Mouse (Mus musculus): ENCODE measurements at regions not wholly inside any gene's neighbourhood (a gene's known extent, or its start where the extent isn't known, plus 50 kb on each side); places are given as distances from the start of the nearest gene placed in this dataset.
A peak's percentile ranks its signal among the peaks of the same experiment; 100 is the strongest.

DNA sequence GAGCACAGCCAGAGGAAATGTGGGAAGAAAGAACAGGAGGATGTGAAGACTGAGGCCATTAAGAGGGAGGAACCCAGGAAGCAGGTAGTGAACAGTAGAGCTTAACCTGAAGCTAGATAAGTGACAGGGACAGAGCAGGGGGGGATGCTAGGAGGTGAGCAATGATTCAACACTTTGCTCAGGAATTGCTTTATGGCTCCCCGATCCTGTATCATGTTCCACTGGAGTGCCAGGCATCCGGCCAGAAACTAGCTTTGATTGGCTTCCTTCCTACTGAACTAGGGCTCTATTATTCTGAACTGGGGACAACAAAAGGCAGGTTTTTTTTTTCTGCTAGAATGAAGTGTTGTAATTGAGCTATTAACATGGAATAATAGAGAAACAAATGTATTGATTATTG is 493.1 kb upstream of the Fat3 start:
- no peak for DNase-seq (ENCODE audit: low read depth, low spot score)

DNA sequence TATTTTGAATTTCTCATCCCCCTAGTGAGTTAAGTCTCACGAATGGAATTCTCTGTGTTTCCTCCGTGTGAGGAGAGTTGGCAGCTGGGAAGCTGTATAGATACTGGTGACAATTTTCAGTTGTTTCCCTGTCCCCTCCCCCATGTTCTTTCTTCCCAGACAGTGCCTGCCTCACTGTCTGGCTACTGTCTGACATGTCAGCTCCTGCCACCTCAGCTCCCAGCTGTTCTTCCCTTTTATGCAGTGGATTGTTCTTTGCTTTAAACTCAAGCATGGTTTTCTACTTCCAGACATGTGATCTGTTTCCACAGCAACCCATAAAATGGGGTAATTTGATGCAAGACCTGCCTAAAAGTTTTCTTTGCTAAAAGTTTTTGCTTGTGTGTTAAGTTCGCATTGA is 487.0 kb upstream of the Fat3 start:
- no peak for DNase-seq (ENCODE audit: low read depth, low spot score)

DNA sequence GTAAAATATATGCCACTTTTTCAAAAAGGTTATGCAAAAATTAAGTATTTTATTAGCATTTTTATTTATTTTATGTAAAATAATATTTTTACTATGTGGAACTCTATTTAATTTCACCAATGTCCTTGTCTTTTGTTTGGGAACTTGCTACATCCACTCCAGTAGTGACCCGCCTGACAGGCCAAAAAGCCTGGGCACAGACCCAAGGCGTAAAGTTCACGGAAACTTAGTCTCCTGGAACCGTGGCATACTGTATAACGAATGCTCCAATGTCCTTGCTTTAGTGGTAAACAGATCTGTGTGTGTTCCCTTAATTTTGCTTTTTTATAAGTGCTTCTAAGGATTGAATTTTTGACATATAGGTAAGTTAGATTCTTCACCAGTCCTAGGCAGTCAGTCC is 476.2 kb upstream of the Fat3 start:
- no peak for DNase-seq (ENCODE audit: low read depth, low spot score)

DNA sequence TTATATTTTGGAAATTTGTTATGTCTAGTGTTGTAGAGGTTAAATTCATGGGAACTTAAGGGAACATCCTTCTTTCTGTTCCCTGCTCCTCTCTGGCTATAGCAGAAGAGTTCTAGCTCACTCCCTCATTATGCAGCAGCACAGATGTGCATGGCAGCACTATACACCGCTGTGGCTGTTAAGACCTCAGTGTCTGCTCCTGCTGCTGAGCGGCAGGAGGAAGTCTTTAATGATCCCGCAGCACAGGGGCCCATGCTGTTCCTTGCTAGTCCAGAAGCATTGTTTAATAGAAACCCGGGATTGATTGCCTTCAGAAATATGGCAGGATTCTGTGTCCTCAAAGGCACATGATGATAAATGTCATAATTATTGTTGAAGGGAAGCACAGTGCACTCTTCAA is 469.3 kb upstream of the Fat3 start:
- DNase-seq (ENCODE audit: low read depth, low spot score) = no peak

DNA sequence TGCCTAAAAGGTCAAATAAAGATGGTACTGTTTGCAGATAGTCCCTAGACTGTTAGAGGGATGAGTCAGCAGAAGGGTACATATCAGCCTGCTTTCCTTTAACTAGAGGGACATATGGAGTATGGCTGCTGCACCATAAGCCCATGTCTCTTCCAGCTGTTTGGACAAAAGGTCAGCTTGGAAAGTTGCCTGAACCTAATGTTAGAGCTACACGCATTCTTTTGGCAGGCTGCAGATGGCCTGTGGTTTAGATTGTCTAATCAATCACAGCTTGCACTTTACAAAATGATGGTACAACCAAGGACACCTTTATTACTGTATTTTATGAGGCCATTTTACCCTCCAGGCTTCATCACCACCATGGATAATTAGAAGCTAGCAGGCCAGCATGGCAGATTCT is 432.5 kb upstream of the Fat3 start:
- DNase-seq (ENCODE audit: low read depth, low spot score) = peak; percentile 1

DNA sequence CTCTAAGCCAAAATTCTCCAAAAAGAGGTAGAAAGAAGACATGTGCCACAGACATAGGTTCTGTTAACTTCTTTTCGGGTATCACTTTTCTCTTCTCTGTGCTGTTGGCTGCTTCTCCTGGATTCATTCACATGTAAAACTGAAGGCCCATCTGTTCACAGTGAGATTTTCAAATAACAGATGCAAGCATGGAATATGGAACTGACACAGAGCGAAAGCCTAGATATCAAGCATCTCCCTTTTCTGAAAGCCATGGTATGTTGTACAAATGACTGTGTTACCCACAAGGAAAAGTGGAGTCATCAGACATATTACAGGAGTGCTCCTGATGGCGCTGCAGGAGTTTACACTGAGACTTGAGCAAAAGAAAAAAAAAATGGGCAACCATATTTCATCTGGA is 430.5 kb upstream of the Fat3 start:
- DNase-seq (ENCODE audit: low read depth, low spot score) = no peak

DNA sequence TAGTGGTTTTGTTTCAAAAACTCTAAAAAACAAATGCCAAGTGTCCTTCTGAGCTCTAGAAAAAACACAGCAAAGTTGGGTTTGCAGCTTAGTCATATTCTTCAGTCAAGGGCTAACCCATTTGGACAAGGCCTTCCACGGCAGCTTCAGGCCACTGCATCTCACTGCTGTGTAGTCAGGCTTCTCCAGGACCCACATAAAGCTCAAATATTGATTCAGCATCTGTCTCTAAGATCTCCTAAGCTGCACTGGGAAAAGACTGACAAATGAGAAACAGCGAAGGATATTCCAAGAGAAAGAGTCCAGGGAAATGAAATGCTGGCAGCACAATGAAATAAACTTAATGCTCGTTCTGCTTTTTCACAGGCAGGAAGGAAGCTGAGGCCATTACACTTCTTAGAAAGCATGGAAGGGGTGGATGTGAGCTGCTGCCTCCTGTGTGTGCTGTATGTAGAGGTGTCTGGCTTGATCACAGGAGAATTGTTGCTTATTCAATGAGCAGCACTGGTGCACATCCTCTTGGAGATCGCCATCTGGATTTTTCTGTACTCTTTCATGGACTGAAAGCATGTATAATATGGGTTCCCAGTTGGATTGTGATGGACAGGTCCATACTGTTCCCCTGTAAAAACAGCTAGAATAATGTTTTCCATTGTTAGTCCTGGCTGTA is 425.4 kb upstream of the Fat3 start:
- no peak for DNase-seq (ENCODE audit: low read depth, low spot score)

DNA sequence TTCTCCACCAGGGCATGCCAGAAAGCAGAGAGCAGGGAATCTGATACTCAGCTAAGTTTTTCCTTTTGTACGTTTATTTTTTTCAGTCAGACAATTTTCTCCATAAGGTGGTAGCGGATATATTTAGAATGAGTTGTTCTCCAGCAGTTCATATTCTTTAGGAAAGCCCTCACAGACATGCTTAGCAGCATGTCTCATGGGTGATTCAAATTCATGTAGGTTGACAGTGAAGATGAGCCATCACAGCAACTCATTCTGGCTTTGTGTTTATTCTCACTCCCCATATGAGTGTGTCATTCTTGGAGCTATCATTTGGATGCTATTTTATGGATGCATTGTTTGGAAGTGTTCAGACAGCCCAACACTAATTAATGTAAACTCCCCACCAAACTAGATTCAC is 424.2 kb upstream of the Fat3 start:
- DNase-seq (ENCODE audit: low read depth, low spot score) = no peak

DNA sequence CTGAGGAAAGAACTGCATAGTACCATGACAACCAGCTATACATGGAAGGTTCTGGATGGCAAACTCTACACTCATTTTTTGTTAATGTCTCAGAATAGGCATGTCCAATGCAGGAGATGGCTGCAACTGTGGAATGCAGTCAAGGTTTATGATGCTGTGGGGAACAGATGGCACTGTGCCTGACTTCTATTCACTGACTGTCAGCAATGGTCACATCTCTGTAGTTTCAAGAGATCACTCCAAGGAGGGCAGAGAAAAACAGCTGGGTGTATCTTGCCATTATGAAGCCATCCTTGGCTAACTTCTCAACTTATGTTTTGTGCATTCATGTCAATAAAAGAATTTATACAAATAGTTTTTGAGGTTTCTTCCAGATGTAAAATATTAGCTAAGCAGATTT is 405.1 kb upstream of the Fat3 start:
- DNase-seq (ENCODE audit: low read depth, low spot score) = no peak

DNA sequence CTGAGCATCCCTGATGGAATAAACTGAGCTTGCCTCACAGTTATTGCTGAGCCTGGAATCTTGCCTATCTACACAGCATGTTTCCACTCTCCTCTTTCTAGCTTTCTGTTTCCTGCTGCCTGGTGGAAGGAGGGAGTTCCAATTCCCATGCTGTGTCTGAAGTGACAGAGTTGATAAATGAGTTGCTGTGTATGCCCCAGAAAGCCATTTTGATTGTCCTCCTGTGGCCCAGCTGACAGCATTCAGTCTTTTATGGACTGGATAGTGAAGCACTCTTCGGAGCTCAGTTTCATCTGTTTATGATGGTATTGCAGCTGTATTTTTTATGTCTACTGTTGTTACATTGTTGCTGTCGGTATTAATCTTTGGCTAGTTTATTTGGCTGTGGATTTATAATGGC is 398.0 kb upstream of the Fat3 start:
- DNase-seq (ENCODE audit: low read depth, low spot score) = no peak

DNA sequence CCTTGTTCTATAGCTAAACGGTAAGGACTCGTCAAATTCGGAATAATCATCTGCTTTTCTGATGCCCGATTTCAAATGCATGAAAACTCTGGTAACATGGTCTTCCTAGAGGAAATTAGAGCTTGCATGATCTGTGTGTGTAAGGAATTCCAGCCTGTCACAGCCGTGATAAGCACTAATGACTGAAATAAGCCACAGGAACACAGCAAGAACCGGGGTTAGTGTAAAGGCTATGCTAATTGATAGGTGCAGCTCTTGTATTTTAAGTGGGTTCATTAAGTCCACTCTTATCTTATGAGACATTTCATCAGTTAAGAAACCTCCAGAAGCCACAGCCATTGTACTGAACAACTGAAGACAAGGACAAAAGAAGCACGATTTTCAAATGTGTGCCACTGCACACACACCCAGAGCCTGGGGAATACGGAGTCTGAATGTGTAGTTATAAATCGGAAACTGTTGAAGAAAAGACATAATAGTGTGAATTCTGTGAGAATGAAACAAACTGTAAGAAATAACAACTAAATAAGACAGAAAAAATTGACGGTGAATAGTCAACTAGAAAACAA is 351.5 kb upstream of the Fat3 start:
- DNase-seq (ENCODE audit: low read depth, low spot score) = no peak

DNA sequence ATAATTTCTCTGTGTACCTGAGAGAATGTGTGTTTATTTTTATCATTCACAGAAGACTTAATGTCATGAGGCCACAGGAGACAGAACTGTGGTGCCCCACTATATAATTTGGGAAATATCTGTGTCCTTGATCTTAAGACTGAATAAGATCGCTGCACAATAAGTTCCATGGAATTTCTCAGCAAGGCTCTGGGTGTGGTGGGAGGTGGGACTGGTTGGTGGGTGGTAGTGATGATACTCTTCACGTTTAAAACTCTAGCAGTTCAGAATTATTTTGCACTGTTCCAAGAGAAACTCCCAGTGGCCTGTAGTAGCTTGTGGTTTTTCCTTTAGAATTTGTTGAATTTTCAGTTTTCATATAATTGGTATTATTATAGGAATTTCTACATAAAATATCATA is 307.4 kb upstream of the Fat3 start:
- no peak for DNase-seq (ENCODE audit: low read depth, low spot score)

DNA sequence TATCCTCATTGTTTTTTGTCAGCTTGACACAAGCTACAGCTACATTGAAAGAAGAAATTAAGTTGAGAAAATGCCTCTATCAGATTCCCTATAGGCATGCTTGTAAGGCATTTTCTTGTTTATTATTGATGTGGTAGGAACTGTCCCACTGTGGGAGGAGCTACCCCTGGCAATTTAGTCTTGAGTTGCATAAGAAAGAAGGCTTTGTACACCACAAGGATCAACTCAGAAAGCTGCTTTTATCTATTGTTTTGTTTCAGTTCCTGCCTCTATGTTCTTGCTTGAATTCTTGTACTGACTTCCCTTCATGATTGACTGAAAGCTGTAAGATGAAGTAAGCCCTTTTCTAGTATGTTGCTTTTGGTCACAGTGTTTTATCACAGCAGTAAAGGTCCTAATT is 271.8 kb upstream of the Fat3 start:
- DNase-seq (ENCODE audit: low read depth, low spot score) = no peak

DNA sequence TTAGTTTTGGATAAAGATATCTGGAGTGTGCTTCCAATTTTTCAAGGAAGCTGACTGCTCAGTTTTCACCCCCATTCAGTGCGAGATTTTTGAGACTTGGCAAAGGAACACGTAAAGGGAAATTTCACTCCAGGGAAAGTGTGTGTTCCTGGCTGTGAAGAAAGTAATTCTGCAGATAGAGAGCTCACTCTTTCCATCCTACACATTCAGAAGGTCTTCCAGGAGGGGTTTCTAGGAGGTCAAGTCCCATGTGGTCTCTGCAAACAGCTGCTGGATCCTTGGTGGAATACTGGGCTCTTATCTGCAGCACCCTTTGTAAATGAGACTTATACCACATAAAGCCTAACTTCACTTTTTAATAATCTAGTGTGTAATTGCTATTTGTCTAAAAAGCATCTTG is 226.6 kb upstream of the Fat3 start:
- no peak for DNase-seq (ENCODE audit: low read depth, low spot score)

DNA sequence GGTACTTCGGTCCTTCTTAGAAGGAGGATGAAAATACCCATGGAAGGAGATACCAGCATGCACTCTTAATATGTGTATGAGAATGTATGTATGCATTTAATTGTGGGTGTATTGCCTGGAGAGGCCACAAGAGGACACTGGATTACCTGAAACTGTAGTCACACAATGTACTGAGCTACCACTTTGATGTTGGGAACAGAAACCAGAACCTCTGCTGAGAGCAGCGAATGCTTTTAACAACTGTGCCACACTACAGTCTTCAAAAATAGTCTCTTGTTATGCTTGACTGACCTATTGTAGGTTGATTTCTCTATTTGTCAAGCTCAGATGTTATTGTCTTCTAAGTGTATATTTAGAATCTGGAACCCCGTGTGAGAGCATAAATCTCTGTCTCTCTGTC is 201.3 kb upstream of the Fat3 start:
- DNase-seq (ENCODE audit: low read depth, low spot score) = no peak

DNA sequence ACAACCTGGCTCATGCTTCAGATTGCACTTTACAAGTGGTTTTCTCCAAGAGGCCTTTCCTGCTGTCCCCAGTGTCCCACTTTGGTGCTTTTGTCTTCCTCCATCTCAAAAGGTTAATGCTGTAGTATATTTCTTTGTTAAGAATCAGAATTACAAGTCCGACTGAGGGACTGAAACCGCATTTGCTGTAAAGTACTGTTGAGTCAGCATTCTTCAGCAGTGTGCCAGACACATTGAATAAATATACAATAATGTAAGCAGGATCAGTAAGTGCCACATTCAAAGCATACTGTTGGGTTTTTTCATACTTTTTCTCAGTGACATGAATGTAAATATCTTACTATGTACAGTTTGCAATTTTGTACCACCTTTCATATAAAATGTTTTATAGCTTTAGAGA is 160.4 kb upstream of the Fat3 start:
- no peak for DNase-seq (ENCODE audit: low read depth, low spot score)

DNA sequence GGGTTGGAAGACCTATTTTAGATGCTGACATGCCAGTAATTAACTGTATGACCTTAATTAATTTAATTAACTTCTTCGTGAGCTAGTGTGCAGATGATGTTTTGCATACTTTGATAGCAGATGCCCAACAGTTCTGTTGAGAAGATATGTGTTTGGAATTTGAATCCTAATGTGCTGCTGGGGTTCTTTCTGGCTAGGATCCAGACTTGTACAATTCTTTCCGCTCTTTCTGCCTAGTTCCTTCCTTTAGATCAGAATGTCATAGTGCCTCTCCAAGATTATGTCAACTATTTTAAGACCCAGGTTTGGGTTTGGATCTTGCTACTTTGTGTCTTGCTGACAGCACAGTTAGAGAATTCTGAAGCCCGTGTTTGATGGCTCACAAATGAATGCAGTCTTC is 159.9 kb upstream of the Fat3 start:
- no peak for DNase-seq (ENCODE audit: low read depth, low spot score)

Data from 3T3-L1 (cell line).